Mouse (Mus musculus) T-helper 1 cell (primary cell): ENCODE data around the gene Lsm4.

Experiments used
- in situ Hi-C: fragments of 300-600 bp; cut with MboI, MseI; formaldehyde crosslinking; loops from one replicate; pipeline ENCODE4 v1.15.1; 2025; ENCODE audit warnings: high pct_unique_total_duplicates

Gene Lsm4

GRCm38 (mm10) chr8:70649324-70649723, 23.7 kb upstream of the Lsm4 start:
- in situ Hi-C loops: no loop called here

DNA sequence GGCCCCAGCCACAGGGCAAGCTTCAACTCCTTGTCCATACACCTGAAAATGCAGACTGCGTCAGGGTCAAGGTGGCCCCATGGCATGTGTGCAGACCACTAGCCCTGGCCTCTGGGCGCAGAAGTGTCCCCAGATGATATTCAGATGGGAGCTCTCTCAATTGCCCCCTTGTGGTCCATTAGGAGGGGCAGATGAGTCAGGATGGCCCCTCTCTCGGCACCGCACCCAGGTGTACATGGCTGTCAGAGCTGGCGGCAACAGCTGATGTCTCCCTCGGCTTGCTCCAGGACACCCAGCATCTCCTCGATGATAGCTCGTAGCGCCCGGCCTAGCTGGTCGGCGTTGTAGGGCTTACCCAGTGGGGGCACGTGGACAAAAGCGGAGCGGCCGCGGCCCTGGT, 22.7 kb upstream of the Lsm4 start:
- in situ Hi-C loops: no loop called here

GRCm38 (mm10) chr8:70653226-70653625, 19.8 kb upstream of the Lsm4 start:
- in situ Hi-C loops: no loop called here

- in situ Hi-C loops: no loop called here
These were observed 18.9 kb upstream of the Lsm4 start for GRCm38 (mm10) chr8:70654121-70654520.

DNA sequence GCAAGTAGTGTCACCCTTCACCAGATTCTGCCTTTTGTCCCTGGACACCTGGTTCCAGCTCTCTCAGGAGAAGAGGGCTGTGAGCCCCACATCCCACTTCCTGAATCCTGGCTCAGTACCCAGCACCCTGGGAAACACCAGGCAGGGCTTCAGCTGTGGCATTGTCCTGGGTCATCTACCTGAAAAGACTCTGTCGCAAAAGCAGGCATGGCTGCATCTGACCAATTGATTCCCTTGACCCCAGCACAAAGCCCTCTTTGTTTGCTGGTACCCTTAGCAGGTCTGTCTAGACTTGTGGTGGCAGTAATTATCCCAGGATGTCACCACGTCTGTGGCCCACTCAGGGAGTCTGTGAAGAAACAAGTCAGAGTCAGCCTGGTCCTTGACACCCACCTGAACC, 17.6 kb upstream of the Lsm4 start:
- in situ Hi-C loops: no loop called here

- in situ Hi-C loops: no loop called here
These were observed 16.8 kb upstream of the Lsm4 start for GRCm38 (mm10) chr8:70656193-70656790.

GRCm38 (mm10) chr8:70657214-70657613, 15.8 kb upstream of the Lsm4 start:
- in situ Hi-C loops: no loop called here

GRCm38 (mm10) chr8:70657739-70658138, 15.3 kb upstream of the Lsm4 start:
- in situ Hi-C loops: no loop called here

- in situ Hi-C loops: no loop called here
These were observed 14.0 kb upstream of the Lsm4 start for GRCm38 (mm10) chr8:70658897-70659603.

DNA sequence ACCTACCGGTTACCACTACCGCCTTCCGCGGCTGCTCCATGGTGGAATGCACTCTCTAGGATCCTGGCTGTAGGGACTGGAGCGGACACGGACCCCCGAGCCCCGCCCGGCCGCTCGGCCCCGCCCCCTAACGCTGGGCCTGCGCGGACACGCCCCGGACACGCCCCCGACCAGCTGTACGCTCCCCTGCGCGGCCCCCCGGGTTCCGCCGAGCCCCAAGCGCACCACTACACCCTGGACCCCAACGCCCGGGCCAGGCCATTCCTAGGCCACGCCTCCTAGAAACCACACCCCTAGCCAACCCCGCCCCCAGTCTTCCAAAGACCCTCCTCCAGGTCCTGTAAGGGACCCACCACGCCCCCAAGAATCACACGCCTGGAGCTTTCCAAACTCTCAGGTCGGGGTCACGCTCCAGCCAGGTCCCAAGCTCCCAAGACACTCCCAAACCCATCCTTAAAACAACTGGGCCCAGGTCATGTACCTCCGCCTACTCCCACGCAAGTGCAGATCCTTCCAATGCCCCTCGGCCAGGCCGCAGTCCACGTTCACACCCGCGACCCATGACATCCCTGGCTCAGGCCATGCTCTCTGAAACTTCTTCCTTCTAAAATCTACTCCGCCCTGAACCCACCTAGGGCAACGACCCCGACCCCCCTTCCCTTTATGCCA, 13.3 kb upstream of the Lsm4 start:
- in situ Hi-C loops: no loop called here

- in situ Hi-C loops: no loop called here
These were observed 12.7 kb upstream of the Lsm4 start, which contains the start of gene Pgpep1 for GRCm38 (mm10) chr8:70660273-70660725. Pgpep1 (minus strand) TSS chr8:70660388.

DNA sequence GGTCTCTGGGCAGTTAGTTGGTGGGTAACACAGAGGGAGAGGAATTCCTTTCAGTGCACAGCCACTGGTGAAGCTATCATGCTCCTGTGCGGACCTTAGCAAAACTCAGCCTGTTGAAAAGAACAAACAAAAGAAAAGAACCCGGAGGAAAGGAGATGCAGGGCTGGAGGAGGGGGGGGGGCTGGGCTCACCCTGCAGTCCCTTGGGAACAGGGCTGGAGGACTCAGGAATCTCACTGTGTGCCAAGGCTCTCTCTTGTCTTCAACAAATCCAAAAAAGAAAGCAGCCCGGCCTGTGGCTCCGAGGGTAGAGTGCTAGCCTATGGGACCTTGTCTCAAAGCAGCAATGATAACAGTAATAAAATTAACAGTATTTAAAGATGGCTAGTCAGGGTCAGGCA, 9.4 kb upstream of the Lsm4 start:
- in situ Hi-C loops: no loop called here

GRCm38 (mm10) chr8:70664631-70665030, 8.4 kb upstream of the Lsm4 start:
- in situ Hi-C loops: no loop called here

GRCm38 (mm10) chr8:70665599-70665998, 7.4 kb upstream of the Lsm4 start:
- in situ Hi-C loops: no loop called here

DNA sequence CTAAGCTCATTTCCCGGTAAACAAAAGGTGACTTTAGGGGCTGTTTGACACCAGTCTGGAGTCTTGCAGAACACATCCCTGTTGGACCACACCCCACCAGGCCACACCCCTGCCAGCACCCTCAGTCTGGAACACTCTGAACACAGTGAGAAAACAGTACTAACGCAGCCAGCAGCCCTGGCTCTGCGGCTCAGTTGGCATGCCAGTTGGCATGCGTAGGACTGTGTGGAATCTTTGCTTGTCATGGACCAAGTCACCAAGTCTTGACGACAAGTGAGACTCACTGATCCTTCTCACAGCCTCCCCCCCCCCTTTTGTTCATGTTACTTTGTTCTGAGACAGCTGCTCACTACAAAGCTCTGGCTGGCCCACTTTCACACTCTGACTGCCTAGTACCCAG, 6.0 kb upstream of the Lsm4 start:
- in situ Hi-C loops: no loop called here

DNA sequence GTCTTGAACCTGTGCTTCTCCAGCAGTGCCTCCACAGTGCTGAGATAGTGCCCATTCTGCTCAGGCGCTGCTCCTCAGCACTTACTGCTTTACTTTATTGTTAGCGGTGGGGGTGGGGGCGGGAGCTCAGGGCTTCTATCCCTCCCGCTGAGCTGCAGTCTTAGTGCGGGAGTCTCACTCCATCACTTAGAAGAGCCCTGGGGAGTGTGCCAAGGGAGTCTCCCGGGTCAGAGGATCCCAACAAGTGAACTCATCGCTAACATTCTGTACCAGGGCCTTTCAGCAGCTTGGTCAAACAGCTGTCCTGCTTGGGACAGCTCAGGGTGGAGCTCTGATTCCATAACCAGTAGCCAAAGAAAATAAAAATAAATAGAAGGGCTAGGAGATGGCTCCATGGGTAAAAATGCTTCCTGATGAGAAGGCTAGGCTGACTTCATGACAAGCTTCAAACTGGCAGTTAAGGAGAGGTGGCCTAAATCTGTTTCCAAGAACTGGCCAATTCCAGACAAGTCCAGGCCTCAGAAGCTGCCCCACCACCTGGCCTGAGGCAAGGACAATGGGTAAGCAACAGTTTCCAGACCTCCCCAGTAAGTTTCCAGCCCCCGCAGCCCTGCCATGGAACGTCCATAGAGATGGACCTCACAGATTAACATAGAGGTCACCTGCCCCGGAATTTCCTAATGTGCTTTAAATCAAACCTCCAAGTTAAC, 1.3 kb upstream of the Lsm4 start:
- in situ Hi-C loops: no loop called here

GRCm38 (mm10) chr8:70672325-70673078, 546 bp upstream of the Lsm4 start:
- in situ Hi-C loops: no loop called here

GRCm38 (mm10) chr8:70674109-70674508, 1.1 kb downstream of the Lsm4 start:
- in situ Hi-C loops: no loop called here

GRCm38 (mm10) chr8:70674716-70675115, 1.7 kb downstream of the Lsm4 start:
- in situ Hi-C loops: no loop called here

DNA sequence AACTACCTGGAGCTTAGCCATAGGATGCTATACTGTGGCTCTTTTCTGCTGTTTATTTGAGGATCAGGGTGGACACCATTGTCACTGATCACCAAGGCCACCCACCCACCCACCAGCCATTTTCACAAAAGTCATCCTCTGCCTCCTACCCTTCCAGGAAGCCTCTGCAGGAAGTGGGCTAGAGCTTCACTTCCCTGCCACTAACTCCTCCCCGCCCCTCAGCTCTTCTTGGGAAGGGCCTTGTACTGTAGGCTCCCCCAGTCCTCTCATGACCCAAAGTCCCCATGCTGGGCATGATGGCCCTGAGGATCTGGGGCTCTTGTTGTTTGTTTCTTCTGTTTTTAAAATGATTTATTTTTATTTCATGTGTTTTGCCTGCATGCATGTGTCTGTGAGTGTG, 2.3 kb downstream of the Lsm4 start:
- in situ Hi-C loops: no loop called here

DNA sequence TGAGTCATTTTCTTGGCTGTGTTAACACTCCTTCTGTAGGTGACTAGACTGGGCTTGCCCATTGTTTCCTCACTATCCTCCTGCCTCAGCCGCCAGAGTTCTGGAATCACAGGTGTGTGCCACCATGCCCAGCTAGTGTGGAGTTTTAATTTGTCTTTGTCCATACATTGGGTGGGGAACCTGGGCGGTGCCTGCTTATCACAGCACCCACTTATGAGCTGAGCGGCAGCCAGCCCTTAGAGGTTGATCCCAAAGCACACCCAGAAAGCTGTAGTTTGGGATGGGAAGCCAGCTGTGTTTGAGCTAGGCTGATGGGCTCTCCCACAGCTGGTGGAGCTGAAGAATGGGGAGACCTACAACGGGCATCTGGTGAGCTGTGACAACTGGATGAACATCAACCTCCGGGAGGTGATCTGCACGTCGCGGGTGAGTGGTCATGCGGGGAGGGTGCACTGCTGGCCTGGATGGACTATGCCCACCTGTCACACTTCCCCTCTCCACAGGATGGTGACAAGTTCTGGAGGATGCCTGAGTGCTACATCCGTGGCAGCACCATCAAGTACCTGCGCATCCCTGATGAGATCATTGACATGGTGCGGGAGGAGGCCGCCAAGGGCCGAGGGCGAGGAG, 4.5 kb downstream of the Lsm4 start:
- in situ Hi-C loops: no loop called here
